Mouse (Mus musculus) hindbrain, embryonic 16.5 days (tissue): ENCODE results near the gene Slbp. TPM values are rescaled to one million over a fixed set of nuclear protein-coding genes. Genes with fewer than 3 reads are reported as not detected.

ENCODE experiments used
- ATAC-seq: fragments of 200-750 bp; cut with Nextera tagmentation; 2 replicates; pipeline ENCODE4 v1.8.0; 2017; ENCODE audit warnings: moderate TSS enrichment, moderate library complexity
- H3K27ac ChIP-seq: fragments of 300-500 bp; sonication (generic); 2 replicates; pipeline ENCODE4 v1.5.1; 2014; ENCODE audit warnings: low read depth, mild to moderate bottlenecking, control low read depth, low read length, moderate library complexity
- H3K27me3 ChIP-seq: fragments of 300-500 bp; sonication (generic); replicated peaks from 2 replicates; pipeline ENCODE4 v1.6.1; 2014; ENCODE audit warnings: low read length; ENCODE audit not compliant: control insufficient read depth, insufficient read depth
- H3K36me3 ChIP-seq: fragments of 300-500 bp; sonication (generic); 2 replicates; pipeline ENCODE4 v1.6.1; 2014; ENCODE audit warnings: mild to moderate bottlenecking, low read length, moderate library complexity, mixed read lengths; ENCODE audit not compliant: control insufficient read depth, insufficient read depth
- H3K4me1 ChIP-seq: fragments of 300-500 bp; sonication (generic); 2 replicates; pipeline ENCODE4 v1.6.1; 2014; ENCODE audit warnings: low read depth, low read length; ENCODE audit not compliant: control insufficient read depth, insufficient read depth
- H3K4me2 ChIP-seq: fragments of 300-500 bp; sonication (generic); 2 replicates; pipeline ENCODE4 v1.6.1; 2014; ENCODE audit warnings: mild to moderate bottlenecking, low read length, control low read depth, moderate library complexity
- H3K4me3 ChIP-seq: fragments of 300-500 bp; sonication (generic); 2 replicates; pipeline ENCODE4 v1.5.1; 2014; ENCODE audit warnings: mild to moderate bottlenecking, low read length, control low read depth, moderate library complexity
- H3K9ac ChIP-seq: fragments of 300-500 bp; sonication (generic); 2 replicates; pipeline ENCODE4 v1.6.1; 2014; ENCODE audit warnings: low read depth, mild to moderate bottlenecking, control low read depth, low read length, moderate library complexity
- H3K9me3 ChIP-seq: fragments of 300-500 bp; sonication (generic); 2 replicates; pipeline ENCODE4 v1.6.1; 2014; ENCODE audit warnings: mild to moderate bottlenecking, low read length, moderate library complexity; ENCODE audit not compliant: control insufficient read depth
- WGBS: fragments of 180-500 bp; shearing (Covaris S2); extraction: QIAGEN DNeasy Blood & Tissue Kit; methylation state at CpG from one replicate; pipeline ENCODE4 v1.1.7; 2014; 5-methylcytosine and 5-hydroxymethylcytosine counted together
- polyA plus RNA-seq: library from polyadenylated mRNA; unstranded; fragments of >200 nt; fragmentation: Nextera tagmentation; extraction: Ambion mirVana; gene quantifications from 2 replicates; pipeline ENCODE4 v1.2.1, GENCODE M21; 2015

The Slbp gene
- polyA plus RNA-seq, 1 experiment from 2014 or later = 133 TPM

- H3K9me3 ChIP-seq = no peaks in the 10 kb centered on the region
- no peaks in the 10 kb centered on the region for H3K27me3 ChIP-seq
- H3K4me2 ChIP-seq = peak overlapping the region; percentile 90
- no peak overlapping the region for H3K27ac ChIP-seq
- H3K4me3 ChIP-seq = peak overlapping the region; percentile 86
- H3K36me3 ChIP-seq = 0 out of 2 replicates have a peak, but pooled peaks cover 4% of the 10 kb centered on the region
- H3K4me1 ChIP-seq = peaks cover 22% of the 10 kb centered on the region
- ATAC-seq = no peak
- WGBS = 0% methylated on average over 23 of the region's 26 CpGs
- H3K9ac ChIP-seq = peak overlapping the region; percentile 57
Measured at GRCm38 (mm10) chr5:33658664-33659050, 6.3 kb upstream of the Slbp start.

- WGBS = under 1% methylated on average over 57 of the region's 60 CpGs
Measured at GRCm38 (mm10) chr5:33657787-33658663, 5.7 kb upstream of the Slbp start, which contains the start of the genes Tacc3 and Tmem129. Tacc3 (plus strand) TSS chr5:33658128. Tmem129 (minus strand) TSS chr5:33658416.

GRCm38 (mm10) chr5:33657251-33657786 is 4.9 kb upstream of the Slbp start:
- Histone ChIP-seq H3K9ac (peak overlapping the region; percentile 84), H3K4me3 (peak overlapping the region; percentile 86), H3K36me3 (0 out of 2 replicates have a peak, but pooled peaks cover 4% of the 10 kb centered on the region), H3K27ac (peak overlapping the region; percentile 98), H3K9me3 (no peaks in the 10 kb centered on the region), H3K4me2 (peak overlapping the region; percentile 90), H3K4me1 (peaks cover 26% of the 10 kb centered on the region), H3K27me3 (no peaks in the 10 kb centered on the region)
- 0% methylated on average over 32 of the region's 32 CpGs for WGBS
- ATAC-seq = peak; percentile 28

More at GRCm38 (mm10) chr5:33657787-33658663, 5.7 kb upstream of the Slbp start, which contains the start of the genes Tacc3 and Tmem129:
- H3K4me1 ChIP-seq = peaks cover 22% of the 10 kb centered on the region
- 0 out of 2 replicates have a peak, but pooled peaks cover 4% of the 10 kb centered on the region for H3K36me3 ChIP-seq
- H3K4me2 ChIP-seq = peak within 1 kb of the TSS; percentile 90
- peak within 1 kb of the TSS; percentile 86 for H3K4me3 ChIP-seq
- H3K27ac ChIP-seq = peak within 1 kb of the TSS; percentile 98
- no peaks in the 10 kb centered on the region for H3K9me3 ChIP-seq
- H3K9ac ChIP-seq = peak within 1 kb of the TSS; percentile 84
- ATAC-seq = peak; percentile 97
- no peaks in the 10 kb centered on the region for H3K27me3 ChIP-seq

- Histone ChIP-seq H3K4me3 (peak overlapping the region; percentile 86), H3K27me3 (no peaks in the 10 kb centered on the region), H3K9ac (peak overlapping the region; percentile 84), H3K36me3 (0 out of 2 replicates have a peak, but pooled peaks cover 4% of the 10 kb centered on the region), H3K4me2 (peak overlapping the region; percentile 90), H3K27ac (no peak overlapping the region), H3K9me3 (no peaks in the 10 kb centered on the region), H3K4me1 (peaks cover 26% of the 10 kb centered on the region)
- 48% methylated on average over 1 of the region's 1 CpGs for WGBS
- ATAC-seq = no peak
Measured at GRCm38 (mm10) chr5:33656739-33657138, 4.4 kb upstream of the Slbp start.

- ATAC-seq = no peak
- Histone ChIP-seq H3K27ac (no peak overlapping the region), H3K4me2 (no peak overlapping the region), H3K9me3 (no peaks in the 10 kb centered on the region), H3K9ac (no peak overlapping the region), H3K36me3 (0 out of 2 replicates have a peak, but pooled peaks cover 4% of the 10 kb centered on the region), H3K4me1 (peaks cover 36% of the 10 kb centered on the region), H3K27me3 (no peaks in the 10 kb centered on the region), H3K4me3 (no peak overlapping the region)
- 95% methylated on average over 10 of the region's 10 CpGs for WGBS
Measured at GRCm38 (mm10) chr5:33655251-33655840, 3.0 kb upstream of the Slbp start.

GRCm38 (mm10) chr5:33654424-33654823 is 2.0 kb upstream of the Slbp start:
- H3K36me3 ChIP-seq = 0 out of 2 replicates have a peak, but pooled peaks cover 5% of the 10 kb centered on the region
- H3K27ac ChIP-seq = no peak overlapping the region
- H3K9me3 ChIP-seq = no peaks in the 10 kb centered on the region
- H3K4me3 ChIP-seq = no peak overlapping the region
- H3K4me1 ChIP-seq = peaks cover 41% of the 10 kb centered on the region
- no peaks in the 10 kb centered on the region for H3K27me3 ChIP-seq
- WGBS = 96% methylated on average over 13 of the region's 13 CpGs
- H3K4me2 ChIP-seq = no peak overlapping the region
- ATAC-seq = no peak
- H3K9ac ChIP-seq = no peak overlapping the region

- WGBS = under 1% methylated on average over 9 of the region's 9 CpGs
- H3K9me3 ChIP-seq = no peaks in the 10 kb centered on the region
- peak overlapping the region; percentile 99 for H3K27ac ChIP-seq
- ATAC-seq = no peak
- H3K4me1 ChIP-seq = peaks cover 35% of the 10 kb centered on the region
- peak overlapping the region; percentile 61 for H3K9ac ChIP-seq
- H3K4me3 ChIP-seq = peak overlapping the region; percentile 93
- H3K36me3 ChIP-seq = 0 out of 2 replicates have a peak, but pooled peaks cover 8% of the 10 kb centered on the region
- peak overlapping the region; percentile 76 for H3K4me2 ChIP-seq
- H3K27me3 ChIP-seq = no peaks in the 10 kb centered on the region
Measured at GRCm38 (mm10) chr5:33652783-33653173, 404 bp upstream of the Slbp start.

- Histone ChIP-seq H3K9me3 (no peaks in the 10 kb centered on the region), H3K27ac (peak overlapping the region; percentile 99), H3K36me3 (peaks cover 8% of the 10 kb centered on the region; the same call in 1 of the 2 replicates), H3K4me2 (peak overlapping the region; percentile 76), H3K4me1 (peaks cover 28% of the 10 kb centered on the region), H3K4me3 (peak overlapping the region; percentile 93), H3K9ac (peak overlapping the region; percentile 88), H3K27me3 (no peaks in the 10 kb centered on the region)
- 0 out of 2 replicates have a peak, but pooled peaks have one; percentile 0 for ATAC-seq
- WGBS = 0% methylated on average over 11 of the region's 11 CpGs
Measured at GRCm38 (mm10) chr5:33651541-33651920, 843 bp downstream of the Slbp start.
